Mouse (Mus musculus): ENCODE results near the gene Gm44596.
"Not testable (repeated sequence)": the region's sequence is repeated elsewhere in the genome, so short reads cannot be mapped to it uniquely, and the experiment has no call there.

Gm44596 gene

DNA sequence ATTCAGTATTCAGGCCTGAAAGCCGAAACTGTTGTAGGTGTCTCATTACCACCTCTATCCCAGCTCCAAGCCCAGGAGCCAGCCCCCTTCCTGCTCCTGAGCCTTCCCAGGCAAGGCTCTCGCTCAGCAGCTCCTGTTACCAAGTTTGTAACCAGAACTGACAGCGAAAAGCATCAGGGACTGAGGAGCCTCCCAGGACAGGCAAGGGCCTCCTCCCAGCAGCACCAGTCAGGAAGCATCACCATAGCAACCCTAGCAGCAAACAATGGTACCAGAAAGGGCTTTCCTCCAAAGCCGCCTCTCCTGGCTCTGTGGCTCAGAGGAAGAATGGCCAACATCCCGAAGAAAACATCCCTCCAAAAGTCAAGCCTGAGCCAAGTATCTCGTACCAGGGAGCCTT lies at the start of gene Gm44596, which contains the start of gene Tex52:
TSS of gene Gm44596 (plus strand) at position 312 of the 400 bp plus-strand sequence.
TSS of gene Tex52 (plus strand) at position 265 of the 400 bp plus-strand sequence.
- no peak for DNase-seq

DNA sequence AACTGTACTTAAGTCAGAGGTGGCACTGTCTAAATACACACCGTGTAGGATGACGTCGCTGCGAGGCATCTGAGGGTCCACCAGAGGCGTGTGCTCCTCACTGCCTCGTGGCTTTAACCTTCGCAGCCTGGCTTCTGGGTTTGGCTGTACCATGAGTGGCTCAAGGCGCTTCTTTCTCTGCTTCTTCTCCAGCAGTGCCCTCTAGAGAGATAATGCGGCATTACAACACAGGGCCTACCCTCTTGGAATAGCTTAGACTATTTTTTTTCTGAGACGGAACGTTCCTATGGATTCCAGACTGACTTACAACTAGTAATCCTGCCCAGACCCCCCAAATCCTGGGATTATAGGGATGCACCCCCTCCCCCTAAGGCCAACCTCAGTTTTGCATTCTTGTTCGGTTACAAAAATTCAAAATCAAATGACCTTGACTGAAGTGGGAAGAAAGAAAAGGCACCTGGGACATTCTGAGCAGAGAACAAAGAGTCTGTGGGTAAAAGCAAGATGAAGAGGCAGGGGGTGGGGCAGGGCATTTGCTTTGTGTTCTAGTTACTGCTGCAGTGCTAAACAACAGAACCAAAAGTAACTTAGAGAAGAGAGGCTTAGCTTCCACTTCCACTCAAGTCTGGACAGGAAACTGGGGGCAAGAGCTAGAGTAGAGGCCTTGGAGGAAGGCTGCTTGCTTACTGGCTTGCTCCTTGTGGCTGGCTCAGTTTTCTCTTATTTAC lies 40.7 kb upstream of the Gm44596 start:
- DNase-seq, result peak; percentile 47

DNA sequence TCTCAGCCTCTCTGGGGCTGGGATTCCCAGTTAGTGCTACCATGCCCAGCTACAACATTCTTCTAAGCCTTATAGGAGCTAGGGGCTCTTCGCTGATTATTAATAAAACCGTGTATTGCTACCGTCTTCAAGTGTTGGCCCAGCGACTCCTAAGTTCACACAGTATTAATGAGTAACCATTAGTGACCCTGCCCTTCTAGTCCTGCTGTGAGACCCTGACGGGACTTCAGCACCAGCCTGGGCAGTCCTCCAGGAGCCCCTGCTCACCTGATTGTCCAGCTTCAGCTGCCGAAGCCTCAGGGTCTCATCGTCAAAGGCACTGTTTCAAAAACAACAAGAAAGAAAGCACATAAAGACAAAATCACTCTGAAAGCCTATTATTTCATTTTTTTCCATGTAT lies 37.8 kb upstream of the Gm44596 start:
- DNase-seq, result peak; percentile 49

GRCm38 (mm10) chr6:128338876-128339275 lies 36.4 kb upstream of the Gm44596 start:
- no peak for DNase-seq

GRCm38 (mm10) chr6:128341956-128342723 lies 33.2 kb upstream of the Gm44596 start:
- no peak for DNase-seq

GRCm38 (mm10) chr6:128345623-128346022 lies 29.7 kb upstream of the Gm44596 start:
- DNase-seq, result no peak

GRCm38 (mm10) chr6:128346782-128347181 lies 28.5 kb upstream of the Gm44596 start:
- no peak for DNase-seq

DNA sequence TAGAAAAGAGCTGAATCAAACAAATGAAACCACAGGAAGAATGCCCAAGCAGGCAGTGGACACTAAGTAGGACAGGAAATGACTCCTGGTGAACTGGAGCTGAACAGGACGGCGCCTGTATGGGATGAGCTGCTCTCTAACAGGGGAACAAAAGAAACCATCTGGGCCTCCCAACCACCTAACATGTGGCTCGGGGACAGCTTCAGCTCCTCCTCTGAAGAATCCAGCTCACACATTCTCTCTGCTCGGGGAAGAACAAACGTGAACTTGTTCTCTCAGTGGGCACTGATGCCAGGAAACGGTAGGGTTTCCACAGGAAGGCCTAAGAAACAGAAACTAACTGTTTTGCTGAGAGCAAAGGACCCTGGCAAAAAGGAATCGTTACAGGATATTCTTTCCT lies 25.6 kb upstream of the Gm44596 start:
- DNase-seq, result no peak

- no peak for DNase-seq
These were observed 21.2 kb upstream of the Gm44596 start for GRCm38 (mm10) chr6:128354140-128354539.

DNA sequence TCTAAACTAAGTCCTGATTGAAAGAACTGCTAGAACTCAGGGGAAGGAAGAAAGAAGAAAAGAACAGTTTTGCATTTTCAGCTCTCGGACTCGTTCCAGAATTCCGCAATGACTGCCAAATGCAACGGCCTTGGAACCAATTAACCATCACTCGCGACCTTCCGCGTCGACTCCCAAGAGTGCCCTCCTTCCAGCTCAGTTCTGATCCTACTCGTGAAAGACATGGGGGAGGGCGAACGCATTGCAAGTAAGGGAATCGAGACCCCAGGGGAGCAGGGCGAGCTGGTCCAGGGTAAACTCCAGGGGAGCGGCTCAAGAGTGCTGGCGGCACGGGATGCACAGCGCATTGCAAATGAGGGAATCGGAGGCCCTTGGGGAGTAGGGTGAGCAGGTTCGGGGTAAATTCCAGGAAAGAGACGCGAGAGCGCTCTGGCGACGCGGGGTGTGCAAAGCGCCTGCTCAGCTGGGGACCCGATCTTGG lies 20.1 kb upstream of the Gm44596 start:
- DNase-seq, result peak; percentile 60

GRCm38 (mm10) chr6:128355726-128356416 lies 19.4 kb upstream of the Gm44596 start, which contains the start of gene Tulp3:
Tulp3 (minus strand) TSS chr6:128355851.
- DNase-seq, result peak; percentile 96

DNA sequence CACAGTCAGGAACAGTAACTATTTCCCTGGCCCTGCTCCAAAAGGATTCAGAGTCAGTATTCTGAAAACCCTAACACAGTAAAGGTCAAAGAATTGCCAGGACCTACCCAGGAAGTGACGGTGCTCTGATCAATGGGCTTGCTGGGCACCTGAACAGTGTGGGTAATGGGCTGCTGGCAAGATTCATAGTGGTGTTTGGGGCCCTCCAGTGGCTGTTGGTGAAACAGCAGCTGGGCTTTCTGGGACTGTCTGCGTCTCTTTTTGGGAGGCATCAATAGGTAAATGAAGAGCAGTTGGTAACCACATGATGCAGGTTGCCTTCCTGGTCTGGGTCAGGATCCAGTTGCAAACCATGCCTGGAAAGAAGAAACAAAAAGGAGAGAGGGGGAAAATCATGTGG lies 16.3 kb upstream of the Gm44596 start:
- peak; percentile 54 for DNase-seq

DNA sequence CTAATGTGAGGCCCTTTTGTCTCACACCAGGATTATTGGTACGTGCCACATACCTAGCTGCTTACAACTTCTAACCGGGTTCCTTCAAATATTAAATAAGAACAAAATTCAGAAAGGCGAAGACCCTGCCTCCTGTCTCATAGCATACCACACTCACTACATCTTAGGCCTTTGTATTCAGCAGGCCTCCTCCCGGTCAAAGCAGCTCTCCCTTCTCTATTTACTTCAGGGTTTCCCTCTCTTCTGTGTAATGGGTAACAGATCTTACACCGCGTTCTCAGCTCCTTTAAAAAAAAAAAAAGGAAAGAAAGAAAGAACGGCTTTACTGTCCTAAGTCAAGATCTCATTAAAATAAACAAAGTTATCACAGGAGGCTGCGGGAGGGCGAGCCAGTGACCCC lies 13.4 kb upstream of the Gm44596 start:
- no peak for DNase-seq

- peak; percentile 84 for DNase-seq
These were observed 12.8 kb upstream of the Gm44596 start, which contains the start of the genes Rhno1 and Foxm1 for GRCm38 (mm10) chr6:128362381-128363006. Rhno1 (minus strand) TSS chr6:128362911. Foxm1 (plus strand) TSS chr6:128362967.

DNA sequence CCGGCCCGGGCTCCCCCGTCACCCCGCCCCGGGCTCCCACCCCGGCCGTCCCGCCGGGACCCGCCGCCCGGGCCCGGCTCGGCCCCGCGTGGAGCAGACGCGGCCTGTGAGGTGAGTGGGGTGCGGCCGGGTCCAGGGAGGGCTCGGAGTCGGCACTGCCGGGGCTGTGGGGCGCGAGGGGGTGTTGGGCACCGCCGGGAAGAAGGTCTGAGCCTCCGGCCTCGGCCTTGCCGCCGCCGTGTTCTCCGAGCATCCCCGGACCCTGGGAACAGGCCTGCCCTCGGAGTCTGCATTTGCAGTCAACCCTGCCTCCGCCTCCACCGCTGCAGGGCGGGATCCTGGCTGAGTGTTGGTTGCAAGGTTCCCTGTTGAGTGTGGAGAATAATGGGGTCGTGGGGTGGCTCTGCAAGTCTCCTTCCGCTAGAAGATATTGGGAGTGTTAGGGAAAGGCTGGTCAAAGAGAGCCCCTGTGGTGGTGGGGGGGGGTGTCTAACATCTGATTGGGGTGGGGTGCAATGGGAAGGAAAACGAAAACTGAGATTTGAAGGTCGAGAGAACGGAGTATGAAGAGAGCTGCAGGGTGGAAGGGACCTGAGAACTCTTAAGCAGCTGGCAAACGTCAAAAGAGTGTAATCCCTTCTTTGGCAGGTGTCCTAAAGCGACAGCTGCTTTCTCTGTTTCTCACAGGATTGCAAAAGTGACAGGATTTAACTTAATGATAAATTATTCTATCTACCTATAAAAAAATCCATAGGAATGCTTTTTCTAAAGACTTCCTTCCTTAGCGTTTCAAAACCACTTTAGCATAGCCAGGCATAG lies 12.1 kb upstream of the Gm44596 start:
- no peak for DNase-seq

DNA sequence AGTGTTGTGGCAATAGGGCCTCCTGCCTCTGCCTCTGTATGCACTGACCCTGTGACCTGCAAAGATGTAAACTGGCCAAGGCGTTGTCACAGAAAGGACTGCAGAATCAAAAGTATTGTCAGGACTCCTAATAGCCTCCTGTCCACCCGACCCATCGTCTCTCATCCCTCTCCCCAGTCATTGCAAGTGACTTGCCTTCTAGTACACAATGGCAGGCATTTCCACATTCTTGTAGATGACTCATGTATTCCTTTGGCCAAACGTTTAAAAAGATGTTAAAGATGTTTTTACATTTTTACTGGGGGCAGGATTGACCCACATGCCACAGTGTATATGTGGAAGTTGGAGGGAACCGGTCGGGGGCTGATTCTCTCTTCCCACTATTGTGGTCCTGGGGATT lies 10.6 kb upstream of the Gm44596 start:
- DNase-seq, result no peak

- DNase-seq, result no peak
These were observed 8.8 kb upstream of the Gm44596 start for GRCm38 (mm10) chr6:128366466-128366865.

- no peak for DNase-seq
These were observed 5.3 kb upstream of the Gm44596 start for GRCm38 (mm10) chr6:128370040-128370439.

DNA sequence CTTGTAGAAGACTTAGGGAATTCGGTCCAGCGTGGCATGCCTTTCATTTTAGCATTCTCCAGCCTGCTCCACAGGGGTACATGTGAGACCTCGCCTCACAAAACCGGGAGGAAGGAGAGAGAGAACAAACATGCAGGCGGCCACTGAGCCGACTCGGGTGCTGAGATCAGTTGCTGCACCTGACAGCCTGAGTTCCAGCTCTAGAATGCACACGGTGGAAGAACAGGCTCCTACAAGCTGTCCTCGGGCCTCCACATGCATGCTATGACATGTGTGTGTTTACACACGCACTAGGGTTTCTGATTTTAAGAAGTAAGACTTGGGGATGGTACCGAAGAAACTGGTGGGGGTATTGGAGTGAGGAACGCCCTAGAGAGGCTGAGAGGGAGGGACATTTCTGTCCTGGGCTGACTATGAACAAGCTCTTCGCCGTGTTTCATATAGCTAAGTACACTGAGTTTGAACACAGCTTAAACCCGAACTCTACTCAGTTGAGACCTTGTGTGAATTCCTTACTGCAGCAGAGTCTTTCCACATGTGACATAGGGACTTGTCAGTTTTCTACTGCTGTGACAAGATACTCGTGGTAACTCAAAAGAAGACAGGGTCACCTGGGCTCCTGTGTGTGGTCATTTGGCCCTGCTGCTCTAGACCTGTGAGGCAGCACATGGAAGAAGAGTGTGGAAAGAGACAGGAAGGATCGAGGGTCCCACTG lies 1.2 kb downstream of the Gm44596 start:
- DNase-seq, result no peak

DNA sequence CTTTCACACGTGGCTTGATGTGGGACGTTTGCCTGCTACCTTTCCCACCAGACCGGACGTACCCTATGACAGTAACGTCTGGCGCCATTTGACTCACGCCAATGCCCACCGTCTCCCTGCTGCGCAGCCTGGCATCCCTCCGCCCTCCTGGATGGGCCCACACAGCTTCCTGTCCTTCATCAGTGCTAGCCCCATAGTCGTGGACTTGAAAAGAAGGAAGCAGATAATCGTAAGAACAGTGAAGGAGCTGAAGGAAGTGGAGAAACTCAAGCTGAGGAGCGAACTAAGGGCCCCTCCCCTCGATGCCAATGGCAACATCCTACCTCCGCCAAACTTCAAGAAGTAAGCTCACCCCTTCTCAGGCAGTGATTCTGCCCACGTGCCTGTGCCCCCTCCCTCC lies 4.3 kb downstream of the Gm44596 start:
- no peak for DNase-seq

DNA sequence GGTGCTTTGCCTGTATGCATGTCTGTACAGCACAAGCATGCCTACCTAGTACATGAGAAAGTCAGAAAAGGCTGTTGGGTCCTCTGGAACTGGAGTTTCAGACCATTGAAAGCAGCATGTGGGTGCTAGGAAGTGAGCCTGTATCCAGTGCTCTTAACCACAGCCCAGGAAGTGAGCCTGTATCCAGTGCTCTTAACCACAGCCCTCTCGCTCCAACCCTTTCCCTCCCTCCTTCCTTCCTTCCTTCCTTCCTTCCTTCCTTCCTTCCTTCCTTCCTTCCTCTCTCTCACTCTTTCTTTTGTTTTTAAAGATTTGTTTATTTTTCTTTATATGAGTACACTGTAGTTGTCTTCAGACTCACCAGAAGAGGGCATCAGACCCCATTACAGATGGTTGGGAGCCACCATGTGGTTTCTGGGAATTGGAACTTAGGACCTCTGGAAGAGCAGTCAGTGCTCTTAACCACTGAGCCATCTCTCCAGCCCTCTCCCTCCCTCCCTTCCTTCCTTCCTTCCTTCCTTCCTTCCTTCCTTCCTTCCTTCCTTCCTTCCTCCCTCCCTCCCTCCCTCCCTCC lies 5.4 kb downstream of the Gm44596 start:
- not testable (repeated sequence) for DNase-seq
